Mouse (Mus musculus) midbrain, embryonic 15.5 days (tissue): Measurements from ENCODE around the gene Gm20388. TPM values are rescaled to one million over a fixed set of nuclear protein-coding genes. Genes with fewer than 3 reads are reported as not detected.

ENCODE experiments used
- ATAC-seq: fragments of 200-750 bp; cut with Nextera tagmentation; replicated peaks from 2 replicates; pipeline ENCODE4 v1.8.0; 2017; ENCODE audit warnings: moderate TSS enrichment
- H3K27ac ChIP-seq: fragments of 300-500 bp; sonication (generic); 2 replicates; pipeline ENCODE4 v1.5.1; 2015; ENCODE audit warnings: mild to moderate bottlenecking, inconsistent platforms
- H3K27me3 ChIP-seq: fragments of 300-500 bp; sonication (generic); replicated peaks from 2 replicates; pipeline ENCODE4 v1.6.1; 2015; ENCODE audit warnings: inconsistent platforms
- H3K36me3 ChIP-seq: fragments of 300-500 bp; sonication (generic); replicated peaks from 2 replicates; pipeline ENCODE4 v1.6.1; 2015; ENCODE audit warnings: inconsistent platforms
- H3K4me1 ChIP-seq: fragments of 300-500 bp; sonication (generic); 2 replicates; pipeline ENCODE4 v1.6.1; 2015; ENCODE audit warnings: inconsistent platforms
- H3K4me2 ChIP-seq: fragments of 300-500 bp; sonication (generic); 2 replicates; pipeline ENCODE4 v1.6.1; 2015; ENCODE audit warnings: inconsistent platforms, mild to moderate bottlenecking, moderate library complexity
- H3K4me3 ChIP-seq: fragments of 300-500 bp; sonication (generic); 2 replicates; pipeline ENCODE4 v1.5.1; 2015; ENCODE audit warnings: mild to moderate bottlenecking, inconsistent platforms
- H3K9ac ChIP-seq: fragments of 300-500 bp; sonication (generic); 2 replicates; pipeline ENCODE4 v1.6.1; 2015; ENCODE audit warnings: mild to moderate bottlenecking, inconsistent platforms
- H3K9me3 ChIP-seq: fragments of 300-500 bp; sonication (generic); 2 replicates; pipeline ENCODE4 v1.6.1; 2016; ENCODE audit warnings: inconsistent platforms
- WGBS: fragments of 180-500 bp; shearing (Covaris S2); methylation state at CpG from one replicate; pipeline ENCODE4 v1.1.7; 2015; ENCODE audit warnings: mixed read lengths; 5-methylcytosine and 5-hydroxymethylcytosine counted together
- polyA plus RNA-seq: library from polyadenylated mRNA; unstranded; fragments of >200 nt; fragmentation: Nextera tagmentation; extraction: Ambion mirVana; gene quantifications from 2 replicates; pipeline ENCODE4 v1.2.1, GENCODE M21; 2015

The Gm20388 gene
- polyA plus RNA-seq, 1 experiment from 2014 or later, result 5.6 TPM

DNA sequence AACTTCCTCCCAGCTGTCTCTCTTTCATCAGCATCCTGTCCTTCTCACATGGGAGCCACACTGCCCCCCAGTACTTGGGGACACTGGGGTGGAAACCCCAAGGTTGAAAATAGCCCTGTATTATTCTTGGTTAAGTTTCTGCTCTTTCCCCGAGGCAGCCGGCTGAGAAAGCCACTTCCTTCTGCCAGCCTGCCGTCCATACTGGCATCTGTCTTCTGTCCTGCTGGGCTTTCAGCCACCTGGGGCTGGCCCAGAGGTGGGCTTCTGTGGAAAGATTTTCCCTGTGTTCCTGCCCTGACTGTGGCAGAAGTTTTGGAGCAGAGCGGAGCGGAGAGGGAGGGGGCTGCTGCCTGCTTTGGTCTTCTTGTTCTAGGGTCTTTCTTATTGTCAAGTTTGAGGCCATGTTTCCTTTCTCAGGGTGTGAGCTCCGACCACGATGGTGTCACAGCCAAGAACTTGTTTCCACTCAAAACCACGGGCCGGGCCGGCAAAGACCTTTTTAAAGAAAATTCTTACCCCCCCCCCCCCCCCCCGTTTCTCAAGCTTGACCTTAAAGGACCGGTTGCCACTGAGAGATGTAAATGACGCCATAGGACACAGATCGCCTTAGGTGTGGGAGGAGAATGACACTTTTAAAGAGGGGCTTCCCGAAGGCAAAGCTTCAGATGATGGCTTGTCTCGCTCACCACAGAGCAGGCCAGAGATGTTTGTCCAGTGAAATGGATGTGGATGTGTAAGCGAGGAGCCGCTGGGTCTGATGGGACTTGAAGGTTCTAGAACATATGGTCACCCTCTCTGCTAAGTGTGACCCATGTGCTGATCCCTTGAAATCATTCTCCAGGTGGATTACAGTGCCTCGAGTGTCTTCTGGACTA is 849.9 kb downstream of the Gm20388 start:
- ATAC-seq, result no peak
- 88% methylated on average over 19 of the region's 19 CpGs for WGBS
- no peak overlapping the region for H3K27ac ChIP-seq
- H3K27me3 ChIP-seq, result no peaks in the 10 kb centered on the region
- H3K36me3 ChIP-seq, result no peaks in the 10 kb centered on the region
- no peaks in the 10 kb centered on the region for H3K9me3 ChIP-seq
- no peak overlapping the region for H3K9ac ChIP-seq
- H3K4me2 ChIP-seq, result no peak overlapping the region
- H3K4me3 ChIP-seq, result no peak overlapping the region
- no peaks in the 10 kb centered on the region for H3K4me1 ChIP-seq

DNA sequence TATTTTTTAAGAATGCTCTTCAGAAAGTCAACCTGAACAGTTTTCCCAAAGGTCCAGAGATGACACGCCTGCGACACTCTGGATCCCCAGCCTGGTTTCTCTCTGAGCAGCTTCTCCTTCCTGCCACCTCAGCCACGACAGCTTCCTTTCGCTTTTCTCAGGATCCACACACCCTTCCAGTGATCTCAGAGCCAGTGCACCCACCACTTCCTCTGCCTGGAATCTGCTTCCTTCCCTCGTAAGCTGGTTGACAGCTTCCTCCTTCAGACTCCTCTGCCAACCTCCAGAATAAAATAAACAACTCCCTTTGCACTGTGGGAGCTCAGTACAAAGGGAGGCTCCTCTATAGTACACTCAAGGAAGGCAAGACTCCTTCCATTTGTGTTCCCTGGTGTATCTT is 852.6 kb downstream of the Gm20388 start:
- no peak overlapping the region for H3K9ac ChIP-seq
- H3K27ac ChIP-seq, result no peak overlapping the region
- no peak for ATAC-seq
- H3K9me3 ChIP-seq, result no peaks in the 10 kb centered on the region
- H3K36me3 ChIP-seq, result no peaks in the 10 kb centered on the region
- WGBS, result 74% methylated on average over 5 of the region's 5 CpGs
- H3K4me1 ChIP-seq, result no peaks in the 10 kb centered on the region
- H3K4me2 ChIP-seq, result no peak overlapping the region
- no peak overlapping the region for H3K4me3 ChIP-seq
- H3K27me3 ChIP-seq, result no peaks in the 10 kb centered on the region

DNA sequence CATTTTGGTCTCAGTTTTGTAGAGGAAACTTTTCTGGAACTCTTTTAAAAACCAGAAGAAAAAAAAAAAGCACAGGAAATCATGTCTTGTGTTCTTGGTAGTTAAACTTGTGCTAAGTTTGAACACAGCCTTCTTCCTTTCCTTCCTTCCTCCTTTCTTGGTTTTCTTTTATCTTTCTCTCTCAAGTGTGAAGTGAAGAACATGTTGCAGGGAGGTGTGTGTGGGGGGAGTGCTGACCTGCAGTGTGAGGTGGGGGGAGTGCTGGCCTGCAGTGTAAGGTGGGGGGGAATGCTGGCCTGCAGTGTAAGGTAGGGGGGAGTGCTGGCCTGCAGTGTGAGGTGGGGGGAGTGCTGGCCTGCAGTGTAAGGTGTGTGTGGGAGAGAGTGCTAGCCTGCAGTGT is 854.0 kb downstream of the Gm20388 start:
- Histone ChIP-seq H3K4me2 (no peak overlapping the region), H3K27me3 (no peaks in the 10 kb centered on the region), H3K36me3 (no peaks in the 10 kb centered on the region), H3K4me3 (no peak overlapping the region), H3K4me1 (no peaks in the 10 kb centered on the region), H3K27ac (no peak overlapping the region), H3K9ac (no peak overlapping the region), H3K9me3 (no peaks in the 10 kb centered on the region)
- ATAC-seq, result no peak

DNA sequence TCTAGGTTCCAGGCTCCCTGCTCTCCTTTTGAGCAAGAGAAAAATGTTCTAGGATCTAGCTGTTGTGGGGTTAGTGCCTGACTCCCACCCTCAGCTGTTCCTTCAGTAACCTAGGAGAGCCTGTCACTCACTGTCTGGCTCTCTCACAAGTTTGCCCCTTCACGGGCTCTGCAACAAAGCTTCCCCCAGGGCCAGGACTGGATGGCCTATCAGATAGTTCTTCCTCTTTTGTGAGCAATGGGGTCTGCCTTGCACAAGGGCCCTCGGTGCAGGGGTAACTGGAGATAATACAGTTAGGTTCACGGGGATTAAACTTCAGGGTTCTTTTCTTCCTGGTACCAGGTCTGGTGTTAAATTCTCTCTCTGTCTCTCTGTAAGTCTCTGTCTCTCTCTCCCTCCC is 856.0 kb downstream of the Gm20388 start:
- Histone ChIP-seq H3K36me3 (no peaks in the 10 kb centered on the region), H3K4me2 (no peak overlapping the region), H3K4me1 (no peaks in the 10 kb centered on the region), H3K27me3 (no peaks in the 10 kb centered on the region), H3K27ac (no peak overlapping the region), H3K9me3 (no peaks in the 10 kb centered on the region), H3K4me3 (no peak overlapping the region), H3K9ac (no peak overlapping the region)
- WGBS, result 19% methylated on average over 3 of the region's 3 CpGs
- ATAC-seq, result no peak

DNA sequence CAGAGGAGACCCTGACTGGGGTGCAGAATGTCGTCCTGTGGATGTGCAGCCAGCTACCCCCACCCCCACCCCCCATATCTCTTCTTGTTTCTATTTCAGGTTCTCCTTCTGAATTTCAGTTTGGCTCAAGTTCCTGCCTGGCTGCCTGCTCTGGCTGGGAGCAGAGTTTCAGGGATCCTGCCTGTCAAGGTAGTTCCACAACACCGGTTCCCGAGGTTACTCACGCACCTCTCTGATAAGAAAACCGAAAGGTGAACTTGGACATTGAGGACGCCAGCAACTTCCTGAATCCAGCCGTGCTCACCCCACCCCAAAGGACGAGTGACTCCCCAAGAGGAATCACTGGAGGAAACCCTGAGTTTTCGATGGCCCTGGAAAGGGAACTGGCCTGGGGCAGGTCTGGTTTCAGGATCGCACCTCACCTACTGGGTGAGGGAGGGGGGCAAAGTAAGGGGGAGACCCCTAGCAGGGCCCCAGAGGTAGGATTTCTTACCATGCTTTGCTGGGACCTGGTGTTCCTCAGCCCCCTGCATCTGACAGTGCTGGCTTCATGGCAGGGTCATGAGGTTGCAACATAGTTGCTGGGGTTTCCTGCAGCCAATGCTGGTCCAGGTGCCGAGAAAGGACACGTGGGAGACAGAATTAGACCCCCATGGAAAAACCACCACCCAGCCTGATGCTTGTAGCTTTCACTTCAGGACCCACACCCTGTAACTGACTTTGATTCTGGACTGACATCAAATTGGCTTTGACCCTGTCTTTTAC is 858.0 kb downstream of the Gm20388 start:
- no peaks in the 10 kb centered on the region for H3K36me3 ChIP-seq
- no peaks in the 10 kb centered on the region for H3K4me1 ChIP-seq
- H3K27me3 ChIP-seq, result no peaks in the 10 kb centered on the region
- no peak overlapping the region for H3K27ac ChIP-seq
- no peak for ATAC-seq
- 85% methylated on average over 12 of the region's 12 CpGs for WGBS
- no peak overlapping the region for H3K4me2 ChIP-seq
- H3K9ac ChIP-seq, result no peak overlapping the region
- no peaks in the 10 kb centered on the region for H3K9me3 ChIP-seq
- H3K4me3 ChIP-seq, result no peak overlapping the region

DNA sequence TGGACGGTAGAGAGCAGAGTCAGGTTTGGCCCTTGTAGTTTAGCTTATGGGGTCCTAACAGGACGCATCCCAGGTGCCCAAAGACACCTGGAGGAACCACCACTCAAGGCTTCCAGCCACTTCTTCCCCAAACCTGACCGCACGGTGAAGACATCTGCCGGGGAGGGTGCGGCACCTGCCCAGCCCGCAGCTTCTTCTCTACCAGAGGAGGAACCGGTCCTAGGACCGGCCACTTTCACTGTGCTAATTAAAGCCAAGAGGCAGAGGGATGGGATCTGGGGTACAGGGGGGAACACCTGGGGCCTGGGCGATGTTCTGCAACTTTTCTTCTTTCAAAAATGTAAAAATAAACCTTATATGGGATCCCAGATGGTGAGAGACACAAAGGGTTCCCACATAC is 866.5 kb downstream of the Gm20388 start:
- Histone ChIP-seq H3K9ac (no peak overlapping the region), H3K27ac (no peak overlapping the region), H3K4me2 (no peak overlapping the region), H3K36me3 (no peaks in the 10 kb centered on the region), H3K27me3 (0 out of 2 replicates have a peak, but pooled peaks cover 4% of the 10 kb centered on the region), H3K4me3 (no peak overlapping the region), H3K9me3 (no peaks in the 10 kb centered on the region), H3K4me1 (no peaks in the 10 kb centered on the region)
- WGBS, result 94% methylated on average over 10 of the region's 10 CpGs
- no peak for ATAC-seq

DNA sequence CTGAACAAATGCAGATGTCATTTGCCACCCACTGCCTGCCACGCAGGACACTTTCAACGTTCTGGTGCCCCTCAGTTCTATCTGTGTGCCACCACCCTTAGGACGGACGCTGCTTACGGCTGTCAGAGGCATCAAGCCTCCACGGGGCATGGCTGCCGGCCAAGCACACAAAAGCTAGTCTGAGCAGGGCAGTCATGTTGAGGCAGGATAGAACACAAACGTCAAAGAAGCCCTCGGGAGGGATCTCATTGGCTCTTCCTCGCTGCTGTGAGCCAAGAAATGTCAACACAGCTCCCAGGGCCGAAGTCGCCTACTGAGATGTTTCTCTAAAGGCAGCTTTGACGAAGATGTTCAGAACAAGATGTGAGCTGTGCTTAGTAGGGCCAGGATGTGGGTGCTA is 867.1 kb downstream of the Gm20388 start:
- WGBS, result 47% methylated on average over 13 of the region's 13 CpGs
- H3K27me3 ChIP-seq, result 0 out of 2 replicates have a peak, but pooled peaks cover 4% of the 10 kb centered on the region
- H3K4me1 ChIP-seq, result no peaks in the 10 kb centered on the region
- no peak overlapping the region for H3K4me2 ChIP-seq
- H3K9ac ChIP-seq, result no peak overlapping the region
- H3K27ac ChIP-seq, result no peak overlapping the region
- no peaks in the 10 kb centered on the region for H3K36me3 ChIP-seq
- ATAC-seq, result no peak
- no peak overlapping the region for H3K4me3 ChIP-seq
- H3K9me3 ChIP-seq, result no peaks in the 10 kb centered on the region

DNA sequence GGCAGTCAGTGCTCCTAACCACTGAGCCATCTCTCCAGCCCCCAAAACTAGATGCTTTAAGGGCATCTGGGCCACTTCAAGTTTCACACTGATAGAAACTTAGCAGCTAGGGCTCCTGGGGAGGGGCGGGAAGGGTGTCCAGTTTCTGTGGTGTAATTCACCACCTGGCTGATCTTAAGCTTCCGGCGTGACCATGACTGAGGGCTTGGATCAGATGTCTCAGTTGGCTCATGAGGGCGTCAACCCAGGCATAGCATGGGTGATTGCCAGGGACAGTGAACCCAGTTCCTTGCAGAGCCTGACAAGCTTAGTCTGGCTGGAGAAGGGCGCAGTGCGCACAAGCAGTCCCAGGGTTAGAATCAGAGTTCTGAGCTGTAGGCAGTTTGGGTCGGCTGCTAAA is 868.5 kb downstream of the Gm20388 start:
- ATAC-seq, result no peak
- H3K4me3 ChIP-seq, result no peak overlapping the region
- H3K4me2 ChIP-seq, result no peak overlapping the region
- no peak overlapping the region for H3K27ac ChIP-seq
- H3K4me1 ChIP-seq, result no peaks in the 10 kb centered on the region
- H3K36me3 ChIP-seq, result no peaks in the 10 kb centered on the region
- H3K9ac ChIP-seq, result no peak overlapping the region
- 96% methylated on average over 7 of the region's 7 CpGs for WGBS
- H3K9me3 ChIP-seq, result no peaks in the 10 kb centered on the region
- 0 out of 2 replicates have a peak, but pooled peaks cover 4% of the 10 kb centered on the region for H3K27me3 ChIP-seq

DNA sequence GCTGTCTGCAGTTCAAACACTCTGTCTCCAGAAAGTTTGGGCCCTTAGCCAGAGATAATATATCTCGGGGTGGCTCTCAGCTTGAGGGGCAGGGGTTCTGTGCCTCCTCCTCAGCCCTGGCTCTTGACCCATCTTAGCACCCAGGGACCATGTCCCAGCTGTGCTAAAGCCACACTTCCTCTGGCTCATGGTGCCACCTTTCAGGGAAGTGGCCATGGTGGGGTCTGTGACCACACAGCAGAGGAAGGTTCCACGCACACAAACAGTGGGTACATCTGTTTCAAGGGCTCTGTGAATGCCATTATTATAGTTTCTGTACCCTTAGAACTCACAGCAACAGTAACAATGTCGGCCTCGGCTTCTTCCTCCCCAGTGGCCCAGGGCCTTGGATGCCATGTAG is 873.1 kb downstream of the Gm20388 start:
- Histone ChIP-seq H3K27me3 (no peaks in the 10 kb centered on the region), H3K4me1 (no peaks in the 10 kb centered on the region), H3K36me3 (no peaks in the 10 kb centered on the region), H3K27ac (no peak overlapping the region), H3K9me3 (no peaks in the 10 kb centered on the region), H3K4me2 (no peak overlapping the region), H3K9ac (no peak overlapping the region), H3K4me3 (no peak overlapping the region)
- WGBS, result 87% methylated on average over 4 of the region's 4 CpGs
- no peak for ATAC-seq

DNA sequence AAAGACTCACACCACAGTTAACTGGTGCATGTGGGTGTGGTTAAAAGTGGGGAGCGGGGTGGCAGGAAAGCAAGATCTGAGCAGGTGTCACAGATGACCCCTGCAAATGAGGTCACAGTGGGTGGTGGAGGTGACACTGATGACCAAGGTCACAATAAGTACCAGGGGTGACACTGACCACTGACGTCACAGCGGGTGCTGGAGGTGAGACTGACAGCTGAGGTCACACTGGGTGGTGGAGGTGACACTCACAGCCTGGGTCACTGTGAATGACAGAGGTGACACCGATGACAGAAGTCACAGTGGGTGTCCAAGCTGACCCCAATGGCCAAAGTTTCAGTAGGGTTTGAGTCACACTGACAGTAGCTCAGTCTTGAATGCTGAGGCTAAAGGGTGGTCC is 876.1 kb downstream of the Gm20388 start:
- WGBS, result 86% methylated on average over 4 of the region's 4 CpGs

DNA sequence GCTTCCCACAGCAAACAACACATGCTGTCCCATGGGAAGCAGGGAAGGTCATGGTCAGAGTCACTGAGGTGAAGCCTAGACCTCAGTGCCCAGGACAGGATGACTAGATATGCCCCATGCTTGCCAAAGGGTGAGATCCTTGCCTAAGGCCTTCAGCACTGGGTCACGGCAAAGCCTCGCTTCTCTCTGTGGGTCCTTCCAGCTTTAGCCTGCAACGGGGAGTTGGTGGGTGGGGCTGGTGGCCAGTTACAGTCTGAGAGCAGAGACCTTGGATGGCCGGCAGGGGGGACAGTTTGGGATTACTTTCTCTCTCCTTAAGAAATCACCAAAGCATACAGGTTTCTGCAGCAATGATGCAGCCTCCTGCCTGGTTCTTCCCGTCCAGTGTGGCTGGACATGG is 877.0 kb downstream of the Gm20388 start:
- H3K36me3 ChIP-seq, result no peaks in the 10 kb centered on the region
- no peak overlapping the region for H3K9ac ChIP-seq
- H3K9me3 ChIP-seq, result no peaks in the 10 kb centered on the region
- no peak overlapping the region for H3K4me2 ChIP-seq
- H3K27ac ChIP-seq, result no peak overlapping the region
- no peak overlapping the region for H3K4me3 ChIP-seq
- 38% methylated on average over 5 of the region's 5 CpGs for WGBS
- H3K27me3 ChIP-seq, result no peaks in the 10 kb centered on the region
- no peaks in the 10 kb centered on the region for H3K4me1 ChIP-seq
- ATAC-seq, result no peak

More for the DNA sequence above, 876.1 kb downstream of the Gm20388 start:
- no peak overlapping the region for H3K9ac ChIP-seq
- no peak for ATAC-seq
- no peak overlapping the region for H3K4me2 ChIP-seq
- no peaks in the 10 kb centered on the region for H3K4me1 ChIP-seq
- H3K9me3 ChIP-seq, result no peaks in the 10 kb centered on the region
- no peaks in the 10 kb centered on the region for H3K36me3 ChIP-seq
- no peak overlapping the region for H3K4me3 ChIP-seq
- no peak overlapping the region for H3K27ac ChIP-seq
- no peaks in the 10 kb centered on the region for H3K27me3 ChIP-seq

DNA sequence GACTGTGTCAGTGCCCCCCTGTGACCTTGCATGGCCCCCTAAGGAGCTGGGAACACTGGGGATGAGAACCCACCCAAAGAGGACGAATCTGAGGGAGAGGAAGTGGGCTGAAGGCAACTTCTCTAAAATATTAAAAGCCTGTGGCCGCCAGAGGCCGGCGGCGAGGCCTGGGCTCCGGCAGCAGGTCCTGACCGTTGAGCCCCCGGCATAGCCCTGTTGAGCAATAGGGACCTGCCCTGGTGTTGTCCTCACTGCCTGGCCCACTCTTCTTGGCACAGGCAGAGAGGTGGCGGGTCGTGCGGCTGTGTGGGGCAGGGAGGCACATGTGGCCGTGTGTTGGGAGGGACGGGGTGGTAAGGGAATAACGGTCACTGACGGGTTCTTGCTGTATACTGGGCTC is 882.1 kb downstream of the Gm20388 start:
- H3K4me3 ChIP-seq, result no peak overlapping the region
- no peaks in the 10 kb centered on the region for H3K4me1 ChIP-seq
- H3K36me3 ChIP-seq, result no peaks in the 10 kb centered on the region
- no peaks in the 10 kb centered on the region for H3K27me3 ChIP-seq
- no peak overlapping the region for H3K9ac ChIP-seq
- H3K4me2 ChIP-seq, result no peak overlapping the region
- whole genome bisulfite sequencing, result 87% methylated on average over 15 of the region's 15 CpGs
- H3K27ac ChIP-seq, result no peak overlapping the region
- ATAC-seq, result no peak
- H3K9me3 ChIP-seq, result no peaks in the 10 kb centered on the region
